Mouse (Mus musculus): ENCODE data around the gene Ccdc138. TPM values are rescaled to one million over a fixed set of nuclear protein-coding genes. Genes with fewer than 3 reads are reported as not detected.

The Ccdc138 gene
- polyA plus RNA-seq, 1 experiment from 2014 or later = 8.3 TPM

GRCm38 (mm10) chr10:58595821-58596220 lies 98.1 kb downstream of the Ccdc138 start:
- Histone ChIP-seq H3K9me3 (no peaks in the 10 kb centered on the region), H3K36me3 (no peaks in the 10 kb centered on the region), H3K27me3 (no peaks in the 10 kb centered on the region), H3K4me2 (no peak overlapping the region), H3K4me1 (replicated peaks) (peaks cover under 1% of the 10 kb centered on the region), H3K9ac (no peak overlapping the region), H3K4me3 (no peak overlapping the region), H3K27ac (replicated peaks) (no peak overlapping the region)
- no peak for ATAC-seq (ENCODE audit: low FRiP score, low read depth)
- 67% methylated on average over 5 of the region's 5 CpGs for WGBS

GRCm38 (mm10) chr10:58600151-58600550 lies 102.4 kb downstream of the Ccdc138 start:
- ATAC-seq (ENCODE audit: low FRiP score, low read depth) = no peak
- H3K4me3 ChIP-seq = no peak overlapping the region
- H3K27ac ChIP-seq (replicated peaks) = 0 out of 2 replicates have a peak overlapping the region, but pooled peaks have one; percentile 59
- no peak overlapping the region for H3K4me2 ChIP-seq
- H3K4me1 ChIP-seq (replicated peaks) = peaks cover 15% of the 10 kb centered on the region
- no peaks in the 10 kb centered on the region for H3K27me3 ChIP-seq
- H3K9me3 ChIP-seq = no peaks in the 10 kb centered on the region
- 94% methylated on average over 5 of the region's 5 CpGs for WGBS
- no peaks in the 10 kb centered on the region for H3K36me3 ChIP-seq
- no peak overlapping the region for H3K9ac ChIP-seq

DNA sequence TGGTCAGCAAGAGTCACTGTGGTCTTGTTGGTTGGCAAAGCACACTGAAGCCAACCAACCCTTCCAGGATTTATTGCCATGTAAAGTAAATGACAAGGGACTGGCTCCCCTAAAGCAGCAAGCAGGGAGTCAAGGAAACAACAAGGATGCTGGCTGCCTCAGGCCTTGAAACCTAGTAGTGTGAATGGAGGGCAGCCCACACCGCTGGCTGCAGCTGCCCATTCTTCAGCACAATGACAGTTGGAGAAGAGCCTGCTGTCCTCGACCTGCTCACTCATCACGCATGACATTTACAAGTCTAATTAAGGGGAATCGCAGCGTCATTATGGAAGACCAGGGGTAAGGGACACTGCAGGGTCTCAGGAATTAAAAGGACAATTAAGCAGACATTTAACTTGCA lies 103.2 kb downstream of the Ccdc138 start:
- Histone ChIP-seq H3K36me3 (no peaks in the 10 kb centered on the region), H3K27ac (replicated peaks) (peak overlapping the region; percentile 59), H3K9ac (no peak overlapping the region), H3K9me3 (no peaks in the 10 kb centered on the region), H3K4me3 (no peak overlapping the region), H3K4me1 (replicated peaks) (peaks cover 15% of the 10 kb centered on the region), H3K27me3 (no peaks in the 10 kb centered on the region), H3K4me2 (no peak overlapping the region)
- WGBS = 4% methylated on average over 5 of the region's 5 CpGs
- ATAC-seq (ENCODE audit: low FRiP score, low read depth) = peak; percentile 65

DNA sequence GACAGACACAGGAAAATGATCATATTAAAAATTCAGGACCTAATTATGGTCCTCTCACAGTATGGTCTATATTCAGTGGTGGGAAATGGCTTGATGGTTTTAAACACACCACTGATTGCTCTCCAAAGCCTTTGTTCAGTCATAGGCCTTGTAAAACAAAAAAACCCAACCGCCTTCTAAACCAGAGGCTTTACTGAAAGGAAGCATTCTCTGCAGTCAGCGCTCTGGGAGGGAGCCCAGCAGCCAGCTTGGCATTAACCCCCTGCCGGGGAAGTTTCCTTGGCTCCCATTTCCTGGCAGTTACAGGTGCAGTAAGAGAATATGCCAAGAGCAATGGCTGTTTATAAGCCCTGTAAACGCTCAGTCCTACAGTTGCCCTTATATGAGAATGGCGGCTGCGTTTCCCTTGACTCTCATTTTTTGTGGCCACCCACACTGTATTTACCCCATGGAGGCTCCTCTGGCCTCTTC lies 103.7 kb downstream of the Ccdc138 start:
- Histone ChIP-seq H3K4me3 (no peak overlapping the region), H3K36me3 (no peaks in the 10 kb centered on the region), H3K27me3 (no peaks in the 10 kb centered on the region), H3K4me2 (no peak overlapping the region), H3K4me1 (replicated peaks) (peaks cover 15% of the 10 kb centered on the region), H3K9me3 (no peaks in the 10 kb centered on the region), H3K9ac (no peak overlapping the region), H3K27ac (replicated peaks) (peak overlapping the region; percentile 59)
- 15% methylated on average over 6 of the region's 6 CpGs for WGBS
- peak; percentile 71 for ATAC-seq (ENCODE audit: low FRiP score, low read depth)

GRCm38 (mm10) chr10:58601946-58602345 lies 104.2 kb downstream of the Ccdc138 start:
- H3K9me3 ChIP-seq = no peaks in the 10 kb centered on the region
- H3K36me3 ChIP-seq = no peaks in the 10 kb centered on the region
- ATAC-seq (ENCODE audit: low FRiP score, low read depth) = peak; percentile 36; the same call in 1 of the 2 replicates
- peak overlapping the region; percentile 59; the same call in 1 of the 2 replicates for H3K27ac ChIP-seq (replicated peaks)
- no peak overlapping the region for H3K4me3 ChIP-seq
- H3K4me1 ChIP-seq (replicated peaks) = peaks cover 15% of the 10 kb centered on the region
- H3K4me2 ChIP-seq = no peak overlapping the region
- H3K9ac ChIP-seq = no peak overlapping the region
- WGBS = 72% methylated on average over 7 of the region's 7 CpGs
- no peaks in the 10 kb centered on the region for H3K27me3 ChIP-seq

DNA sequence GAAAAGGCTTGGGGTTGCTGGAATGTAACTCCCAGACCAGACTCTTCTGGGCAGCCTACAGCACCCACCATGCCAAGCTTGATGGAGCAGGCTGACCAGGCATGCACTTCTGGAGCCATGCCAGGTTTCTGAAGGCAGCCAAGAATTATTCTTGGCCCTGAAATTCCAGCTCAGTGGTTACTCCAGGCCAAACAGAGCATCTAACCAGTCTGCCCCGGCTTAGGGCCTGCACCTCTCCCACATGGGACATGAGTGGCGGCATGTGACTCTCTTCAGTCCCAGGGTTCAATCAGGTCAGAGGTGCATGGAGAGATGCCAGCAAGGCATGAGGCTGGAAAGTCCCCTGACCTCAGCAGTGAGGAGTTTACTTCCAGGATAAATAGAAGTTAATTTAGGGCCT lies 107.0 kb downstream of the Ccdc138 start:
- Histone ChIP-seq H3K27me3 (no peaks in the 10 kb centered on the region), H3K9me3 (no peaks in the 10 kb centered on the region), H3K36me3 (no peaks in the 10 kb centered on the region), H3K4me1 (replicated peaks) (peaks cover 15% of the 10 kb centered on the region), H3K4me3 (no peak overlapping the region), H3K27ac (replicated peaks) (no peak overlapping the region), H3K9ac (no peak overlapping the region), H3K4me2 (no peak overlapping the region)
- WGBS = 63% methylated on average over 2 of the region's 2 CpGs
- 0 out of 2 replicates have a peak, but pooled peaks have one; percentile 39 for ATAC-seq (ENCODE audit: low FRiP score, low read depth)

- Histone ChIP-seq H3K27ac (replicated peaks) (no peak overlapping the region), H3K9ac (no peak overlapping the region), H3K27me3 (no peaks in the 10 kb centered on the region), H3K4me2 (no peak overlapping the region), H3K4me3 (no peak overlapping the region), H3K9me3 (no peaks in the 10 kb centered on the region), H3K36me3 (no peaks in the 10 kb centered on the region), H3K4me1 (replicated peaks) (peaks cover 11% of the 10 kb centered on the region)
- WGBS = 79% methylated on average over 3 of the region's 3 CpGs
- ATAC-seq (ENCODE audit: low FRiP score, low read depth) = no peak
Observed at GRCm38 (mm10) chr10:58606356-58606755, 108.6 kb downstream of the Ccdc138 start.

DNA sequence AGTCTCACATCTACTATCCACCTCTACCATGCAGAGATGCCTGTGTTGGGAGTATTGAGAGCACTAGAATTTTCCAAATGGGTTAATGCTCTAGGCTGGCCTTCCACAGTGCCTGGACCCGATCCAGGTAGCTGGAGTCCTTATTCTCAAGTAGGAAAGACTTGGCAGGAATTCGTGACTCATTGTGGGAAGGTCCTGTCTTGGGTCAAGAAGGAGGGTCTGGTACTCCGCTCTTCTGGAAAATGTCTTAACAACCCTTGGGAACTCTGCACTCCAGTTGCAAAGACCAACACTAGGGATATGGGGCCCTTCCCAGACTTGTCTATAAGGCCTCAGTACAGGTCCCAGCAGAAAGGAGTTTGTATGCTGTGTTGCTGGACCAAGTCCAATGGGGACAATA lies 111.1 kb downstream of the Ccdc138 start:
- H3K9ac ChIP-seq = no peak overlapping the region
- 0 out of 2 replicates have a peak, but pooled peaks cover 3% of the 10 kb centered on the region for H3K4me1 ChIP-seq (replicated peaks)
- no peaks in the 10 kb centered on the region for H3K27me3 ChIP-seq
- H3K4me2 ChIP-seq = no peak overlapping the region
- WGBS = 73% methylated on average over 3 of the region's 3 CpGs
- H3K36me3 ChIP-seq = no peaks in the 10 kb centered on the region
- no peaks in the 10 kb centered on the region for H3K9me3 ChIP-seq
- no peak for ATAC-seq (ENCODE audit: low FRiP score, low read depth)
- no peak overlapping the region for H3K4me3 ChIP-seq
- H3K27ac ChIP-seq (replicated peaks) = no peak overlapping the region

DNA sequence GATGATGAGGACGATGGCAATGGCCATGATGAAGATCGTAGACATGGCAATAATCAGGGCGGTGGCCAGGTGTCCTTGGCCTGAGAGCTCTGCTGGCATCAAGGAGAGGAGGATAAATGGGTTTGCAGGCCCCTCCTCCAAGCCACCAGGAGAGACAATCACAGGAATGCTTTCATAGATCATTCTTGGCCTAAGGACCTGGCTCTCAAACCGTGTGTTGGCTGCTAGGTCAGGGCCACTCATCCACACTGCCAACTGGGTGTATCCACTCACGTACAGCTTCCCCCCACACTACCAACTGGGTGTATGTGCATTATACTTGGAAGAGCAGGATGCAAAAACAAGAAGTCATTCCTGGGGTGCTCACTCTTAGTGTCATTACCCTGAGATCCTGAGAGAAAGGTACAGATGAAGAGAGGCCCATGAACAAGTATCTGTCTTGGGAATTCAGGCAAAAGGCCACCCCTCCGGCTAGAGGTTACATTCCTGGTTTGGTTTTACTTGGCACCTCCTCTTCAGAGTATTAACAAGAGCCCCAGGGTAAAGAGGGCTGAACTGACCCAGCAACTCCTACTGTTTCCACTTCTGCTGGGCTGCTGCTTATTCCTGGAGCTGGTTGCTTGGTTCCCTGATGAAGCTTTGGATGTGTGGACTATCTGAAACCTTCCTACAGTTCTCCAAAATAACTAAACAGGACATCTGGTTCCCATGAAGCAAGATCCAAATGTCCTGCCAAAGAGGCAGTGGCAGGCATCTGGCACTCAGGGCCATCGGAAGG lies 112.9 kb downstream of the Ccdc138 start:
- Histone ChIP-seq H3K4me1 (replicated peaks) (no peaks in the 10 kb centered on the region), H3K4me3 (no peak overlapping the region), H3K9me3 (no peaks in the 10 kb centered on the region), H3K9ac (no peak overlapping the region), H3K27me3 (no peaks in the 10 kb centered on the region), H3K27ac (replicated peaks) (no peak overlapping the region), H3K36me3 (no peaks in the 10 kb centered on the region), H3K4me2 (no peak overlapping the region)
- 87% methylated on average over 7 of the region's 7 CpGs for WGBS
- ATAC-seq (ENCODE audit: low FRiP score, low read depth) = no peak

DNA sequence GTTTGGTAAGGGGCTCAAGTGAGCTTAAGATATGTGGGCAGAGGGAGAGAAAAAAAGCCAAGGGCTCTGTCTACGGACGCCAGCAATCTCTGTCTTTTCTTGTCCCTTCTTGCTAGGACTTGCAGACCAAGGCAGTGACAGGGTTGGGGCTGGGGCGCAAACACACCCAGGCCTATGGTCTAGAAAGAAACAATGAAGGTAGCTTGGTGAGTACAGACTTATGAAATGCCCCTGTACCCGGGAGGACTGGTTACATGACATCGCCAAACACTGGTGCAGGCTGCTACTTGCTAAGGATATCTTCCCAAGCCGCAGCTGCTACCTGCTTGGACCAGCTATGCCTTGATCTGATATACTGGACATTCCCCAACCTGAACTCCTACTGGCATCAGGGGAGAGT lies 116.9 kb downstream of the Ccdc138 start:
- Histone ChIP-seq H3K9me3 (no peaks in the 10 kb centered on the region), H3K4me2 (no peak overlapping the region), H3K27ac (replicated peaks) (no peak overlapping the region), H3K27me3 (no peaks in the 10 kb centered on the region), H3K4me3 (no peak overlapping the region), H3K9ac (no peak overlapping the region), H3K36me3 (no peaks in the 10 kb centered on the region), H3K4me1 (replicated peaks) (0 out of 2 replicates have a peak, but pooled peaks cover 6% of the 10 kb centered on the region)
- no peak for ATAC-seq (ENCODE audit: low FRiP score, low read depth)
- 94% methylated on average over 6 of the region's 6 CpGs for WGBS

GRCm38 (mm10) chr10:58616565-58616964 lies 118.8 kb downstream of the Ccdc138 start:
- 89% methylated on average over 5 of the region's 5 CpGs for WGBS
- Histone ChIP-seq H3K4me3 (no peak overlapping the region), H3K9ac (no peak overlapping the region), H3K9me3 (no peaks in the 10 kb centered on the region), H3K4me1 (replicated peaks) (0 out of 2 replicates have a peak, but pooled peaks cover 6% of the 10 kb centered on the region), H3K27me3 (no peaks in the 10 kb centered on the region), H3K36me3 (no peaks in the 10 kb centered on the region), H3K27ac (replicated peaks) (no peak overlapping the region), H3K4me2 (no peak overlapping the region)
- no peak for ATAC-seq (ENCODE audit: low FRiP score, low read depth)

DNA sequence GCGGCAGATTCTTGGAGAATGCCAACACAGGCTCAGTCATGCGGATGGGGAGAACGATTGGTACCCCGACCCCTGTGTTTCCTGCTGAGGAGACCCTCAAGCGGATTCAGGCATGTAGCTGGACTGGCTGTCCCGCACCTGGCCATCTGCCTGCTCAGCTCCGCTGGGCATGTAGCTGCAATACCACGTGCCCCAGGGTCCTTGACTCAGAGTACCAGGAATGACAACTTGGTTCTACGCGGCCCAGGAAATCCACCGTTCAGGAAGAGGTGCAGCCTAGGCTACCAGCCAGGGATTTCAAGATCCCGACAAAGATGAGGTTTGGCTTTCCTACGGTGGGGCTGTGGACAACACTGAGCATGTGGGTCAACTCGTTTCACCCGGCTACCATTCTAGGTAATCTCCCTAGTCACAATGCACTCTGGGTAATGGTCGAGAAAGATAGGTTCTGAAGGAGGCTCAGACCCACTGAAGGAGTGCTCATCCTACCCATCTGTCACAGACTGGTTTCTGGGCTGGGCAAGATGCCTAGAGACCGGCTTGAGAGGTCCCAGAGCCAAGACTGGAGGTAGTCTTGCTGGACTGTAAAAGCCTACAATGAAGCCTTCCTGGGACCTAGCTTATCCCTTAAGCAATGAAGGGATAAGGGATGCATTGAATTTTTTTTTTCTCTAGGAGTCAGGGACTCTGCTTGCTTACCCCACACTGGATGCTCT lies 120.9 kb downstream of the Ccdc138 start:
- H3K27ac ChIP-seq (replicated peaks) = no peak overlapping the region
- no peaks in the 10 kb centered on the region for H3K9me3 ChIP-seq
- H3K36me3 ChIP-seq = no peaks in the 10 kb centered on the region
- H3K27me3 ChIP-seq = no peaks in the 10 kb centered on the region
- H3K4me2 ChIP-seq = no peak overlapping the region
- H3K9ac ChIP-seq = no peak overlapping the region
- ATAC-seq (ENCODE audit: low FRiP score, low read depth) = 0 out of 2 replicates have a peak, but pooled peaks have one; percentile 11
- H3K4me1 ChIP-seq (replicated peaks) = 0 out of 2 replicates have a peak, but pooled peaks cover 6% of the 10 kb centered on the region
- 83% methylated on average over 17 of the region's 17 CpGs for WGBS
- no peak overlapping the region for H3K4me3 ChIP-seq
